Mouse (Mus musculus) lung, adult 2 months (tissue): Measurements from ENCODE around the gene Fam240a. TPM values are rescaled to one million over a fixed set of nuclear protein-coding genes. Genes with fewer than 3 reads are reported as not detected.
A peak's percentile ranks its signal among the peaks of the same experiment; 100 is the strongest.

Experiments
- DNase-seq: peaks from one replicate; pipeline ENCODE4 v3.0.0; 2022
- H3K4me1 ChIP-seq: fragments of 200-500 bp; 2 replicates; pipeline ENCODE4 v1.6.1; 2011; ENCODE audit warnings: low read length; ENCODE audit not compliant: control insufficient read depth, insufficient read depth
- H3K4me3 ChIP-seq: fragments of 200-500 bp; replicated peaks from 2 replicates; pipeline ENCODE3; 2011; ENCODE audit warnings: low read depth, mild to moderate bottlenecking, control low read depth, low read length; ENCODE audit errors: extremely low read depth
- CTCF ChIP-seq: fragments of 200-500 bp; IDR thresholded peaks from 2 replicates; pipeline ENCODE4 v1.5.1; 2011; ENCODE audit warnings: mild to moderate bottlenecking, low read length, control low read depth; ENCODE audit not compliant: insufficient read depth
- POLR2A ChIP-seq: fragments of 200-500 bp; IDR thresholded peaks from 2 replicates; pipeline ENCODE4 v1.6.1; 2011; ENCODE audit warnings: low read depth, mild to moderate bottlenecking, control low read depth, low read length, borderline replicate concordance; ENCODE audit errors: extremely low read depth
- WGBS: fragments of 180-500 bp; shearing (Covaris S2); methylation state at CpG from one replicate; pipeline ENCODE4 v1.1.7; 2018; 5-methylcytosine and 5-hydroxymethylcytosine counted together
- polyA plus RNA-seq: library from polyadenylated mRNA; depleted of rRNA; stranded (reverse); fragments of >200 nt; gene quantifications from 2 replicates; pipeline ENCODE4 v1.2.3, GENCODE M21; 2012

The Fam240a gene
- polyA plus RNA-seq, 1 experiment = not detected

GRCm38 (mm10) chr9:110953550-110954461, 37.1 kb upstream of the Fam240a start:
- peak; percentile 49 for DNase-seq
- peak overlapping the region; percentile 71 for H3K4me3 ChIP-seq
- no peaks in the 10 kb centered on the region for H3K4me1 ChIP-seq
- TF ChIP-seq POLR2A (no peak), CTCF (peak; percentile 70)
- WGBS = 1% methylated on average over 44 of the region's 44 CpGs

GRCm38 (mm10) chr9:110952931-110953549, 36.4 kb upstream of the Fam240a start:
- Histone ChIP-seq H3K4me3 (no peak overlapping the region), H3K4me1 (no peaks in the 10 kb centered on the region)
- WGBS = 50% methylated on average over 5 of the region's 5 CpGs
- no peak for TF ChIP-seq POLR2A
- TF ChIP-seq CTCF = no peak
- no peak for DNase-seq

DNA sequence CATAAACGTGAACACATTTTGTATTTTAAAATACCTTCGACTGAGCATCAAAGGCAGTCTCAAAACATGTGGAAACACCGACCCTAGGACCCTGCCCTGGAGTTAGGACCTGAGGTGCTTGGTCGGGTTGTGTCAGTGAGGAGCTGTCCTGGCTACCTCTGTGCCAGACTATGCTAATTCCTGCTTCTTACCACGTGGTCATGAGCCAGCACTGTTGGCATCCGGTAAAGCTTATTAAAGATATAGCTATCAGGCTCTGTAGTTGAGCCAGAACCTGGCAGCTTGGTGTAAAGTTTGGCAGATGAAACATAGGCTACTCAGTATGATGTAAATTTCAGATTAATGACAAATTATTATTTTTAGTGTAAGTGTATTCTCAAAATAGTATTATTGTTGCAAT, 35.7 kb upstream of the Fam240a start:
- no peak for DNase-seq
- TF ChIP-seq POLR2A (no peak), CTCF (no peak)
- 59% methylated on average over 6 of the region's 6 CpGs for WGBS
- no peak overlapping the region for H3K4me3 ChIP-seq
- H3K4me1 ChIP-seq = no peaks in the 10 kb centered on the region

DNA sequence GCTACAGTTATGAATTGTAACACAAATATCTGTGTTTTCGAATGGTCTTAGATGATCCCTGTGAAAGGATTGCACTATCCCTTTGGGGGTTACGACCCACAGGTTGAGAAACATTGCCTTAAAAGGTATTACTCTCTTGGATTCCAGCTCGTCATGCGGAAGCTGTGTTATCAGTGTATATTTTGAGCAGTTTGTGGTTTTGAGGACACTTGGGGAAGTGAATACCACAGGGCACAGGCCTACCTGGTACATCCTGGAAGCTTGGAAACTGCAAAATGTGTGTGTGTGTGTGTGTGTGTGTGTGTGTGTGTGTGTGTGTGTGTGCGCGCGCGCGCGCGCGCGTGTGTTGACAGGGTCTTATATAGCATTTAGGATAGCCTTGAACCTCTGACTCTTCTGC, 35.2 kb upstream of the Fam240a start:
- Histone ChIP-seq H3K4me1 (no peaks in the 10 kb centered on the region), H3K4me3 (no peak overlapping the region)
- TF ChIP-seq CTCF (no peak), POLR2A (no peak)
- 90% methylated on average over 13 of the region's 13 CpGs for WGBS
- DNase-seq = no peak

- TF ChIP-seq POLR2A = no peak
- no peak for TF ChIP-seq CTCF
- no peak for DNase-seq
- WGBS = 77% methylated on average over 11 of the region's 11 CpGs
- Histone ChIP-seq H3K4me3 (no peak within 1 kb of the TSS), H3K4me1 (no peaks in the 10 kb centered on the region)
These were observed 34.7 kb upstream of the Fam240a start, which contains the start of gene Lrrc2 for GRCm38 (mm10) chr9:110951397-110951796. TSS of gene Lrrc2 (plus strand) at chr9:110951545.

DNA sequence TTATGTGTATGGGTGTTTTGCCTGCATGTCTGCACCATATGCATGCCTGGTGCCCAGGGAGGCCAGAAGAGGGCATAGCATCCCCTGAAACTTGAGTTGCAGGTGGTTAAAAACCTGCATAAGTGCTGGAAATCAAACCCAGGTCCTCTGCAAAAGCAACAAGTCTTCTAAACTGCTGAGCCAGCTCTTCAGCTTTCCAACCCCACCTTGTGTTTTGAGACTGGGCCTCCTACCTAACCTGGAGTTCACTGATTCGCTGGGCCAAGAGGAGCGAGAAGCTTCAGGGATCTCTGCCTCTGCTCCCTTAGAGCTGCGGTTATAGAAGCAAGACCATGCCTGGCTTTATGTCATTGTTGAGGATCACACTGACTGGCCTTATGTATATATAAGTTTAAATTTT, 33.4 kb upstream of the Fam240a start:
- TF ChIP-seq CTCF = no peak
- no peak for TF ChIP-seq POLR2A
- H3K4me3 ChIP-seq = no peak overlapping the region
- DNase-seq = no peak
- H3K4me1 ChIP-seq = no peaks in the 10 kb centered on the region
- 95% methylated on average over 3 of the region's 3 CpGs for WGBS

DNA sequence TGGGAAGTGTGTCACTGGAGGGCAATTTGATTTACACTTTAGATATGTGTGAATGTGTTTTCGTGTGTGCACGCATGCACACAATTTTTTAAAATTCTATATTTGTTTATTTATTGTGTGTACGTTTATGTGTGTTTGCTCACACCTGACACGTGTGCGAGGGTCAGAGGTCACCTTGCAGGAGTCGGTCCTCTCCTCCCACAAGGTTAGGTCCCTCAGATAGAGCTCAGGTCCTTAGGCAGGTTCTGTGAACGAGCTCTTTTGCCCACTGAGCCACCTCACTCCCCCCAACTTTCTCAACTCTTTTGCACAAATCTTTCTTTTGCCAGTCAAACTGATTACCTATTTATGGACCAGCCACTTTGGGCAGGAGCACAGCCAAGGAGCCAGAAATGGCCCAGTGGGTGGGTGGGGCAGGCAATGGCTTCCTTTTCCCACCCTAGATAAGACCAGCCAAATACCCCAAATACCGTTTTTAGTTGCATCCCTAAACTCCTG, 32.2 kb upstream of the Fam240a start:
- H3K4me3 ChIP-seq = no peak overlapping the region

DNA sequence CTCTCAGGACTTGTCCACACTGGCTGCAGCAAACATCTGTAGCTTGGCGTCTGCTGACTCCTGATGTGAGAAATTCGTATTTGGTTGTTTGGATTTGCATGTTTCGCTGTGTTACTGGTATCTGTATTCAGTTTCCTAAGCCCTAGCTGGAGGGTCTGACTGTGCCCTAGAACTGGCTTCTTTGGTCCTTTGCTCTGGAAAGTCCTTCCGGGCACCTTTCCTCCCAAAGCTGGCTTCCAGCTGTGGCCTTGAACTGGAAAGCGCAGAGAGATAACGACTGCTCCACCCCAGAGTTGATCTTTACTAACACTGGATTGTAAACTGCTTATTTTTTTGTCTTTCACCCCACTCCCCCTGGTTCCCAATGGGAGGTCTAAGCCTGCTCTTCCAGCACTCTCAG, 31.2 kb upstream of the Fam240a start:
- TF ChIP-seq POLR2A (no peak), CTCF (no peak)
- H3K4me3 ChIP-seq = no peak overlapping the region
- no peak for DNase-seq
- 76% methylated on average over 6 of the region's 6 CpGs for WGBS
- H3K4me1 ChIP-seq = no peaks in the 10 kb centered on the region

More for the DNA sequence above, 32.2 kb upstream of the Fam240a start:
- no peak for DNase-seq
- TF ChIP-seq CTCF = no peak
- no peak for TF ChIP-seq POLR2A
- 66% methylated on average over 8 of the region's 8 CpGs for WGBS
- H3K4me1 ChIP-seq = no peaks in the 10 kb centered on the region

- no peaks in the 10 kb centered on the region for H3K4me1 ChIP-seq
- TF ChIP-seq CTCF (no peak), POLR2A (no peak)
- no peak for DNase-seq
- 62% methylated on average over 6 of the region's 6 CpGs for WGBS
- no peak overlapping the region for H3K4me3 ChIP-seq
These were observed 30.6 kb upstream of the Fam240a start for GRCm38 (mm10) chr9:110947261-110947661.

- H3K4me1 ChIP-seq = no peaks in the 10 kb centered on the region
- TF ChIP-seq POLR2A (no peak), CTCF (no peak)
- WGBS = 57% methylated on average over 20 of the region's 20 CpGs
- H3K4me3 ChIP-seq = no peak overlapping the region
- no peak for DNase-seq
These were observed 29.9 kb upstream of the Fam240a start for GRCm38 (mm10) chr9:110946548-110947044.
